Mouse (Mus musculus) megakaryocyte, adult 5-6 weeks (primary cell): ENCODE results near the gene Sfswap. TPM values are rescaled to one million over a fixed set of nuclear protein-coding genes. Genes with fewer than 3 reads are reported as not detected.
"Not testable (repeated sequence)": the region's sequence is repeated elsewhere in the genome, so short reads cannot be mapped to it uniquely, and the experiment has no call there.

ENCODE experiments used
- ATAC-seq: 2 replicates; pipeline ENCODE4 v1.8.0; 2016; ENCODE audit warnings: mild to moderate bottlenecking, inconsistent platforms; ENCODE audit not compliant: poor library complexity, severe bottlenecking
- total RNA-seq, 2 experiments: library from RNA; stranded (forward) in 1 of 2; stranded (reverse) in 1 of 2; fragments of 153-499, 151-499 nt in 1 of 2; fragments of 221-1000, 200-1000 nt in 1 of 2; gene quantifications; 2 replicates each; pipeline versions ENCODE4 v1.2.3 to v1.2.4; 2015 to 2017

Gene Sfswap
- total RNA-seq, 2 experiments from 2014 or later, result 48.3 to 57.6 TPM

GRCm38 (mm10) chr5:129584583-129585541, 83.8 kb downstream of the Sfswap start:
- no peak for ATAC-seq

- ATAC-seq, result peak; percentile 72
These were observed 85.0 kb downstream of the Sfswap start for GRCm38 (mm10) chr5:129586016-129586415.

- no peak for ATAC-seq
These were observed 85.5 kb downstream of the Sfswap start for GRCm38 (mm10) chr5:129586471-129586870.

GRCm38 (mm10) chr5:129590915-129591314, 89.9 kb downstream of the Sfswap start:
- no peak for ATAC-seq

GRCm38 (mm10) chr5:129594116-129595114, 93.4 kb downstream of the Sfswap start:
- ATAC-seq, result peak; percentile 94

GRCm38 (mm10) chr5:129602071-129602487, 101.1 kb downstream of the Sfswap start:
- no peak for ATAC-seq

- no peak for ATAC-seq
These were observed 106.5 kb downstream of the Sfswap start for GRCm38 (mm10) chr5:129607476-129607875.

GRCm38 (mm10) chr5:129611060-129611459, 110.0 kb downstream of the Sfswap start:
- ATAC-seq, result peak; percentile 86

- not testable (repeated sequence) for ATAC-seq
These were observed 119.6 kb downstream of the Sfswap start for GRCm38 (mm10) chr5:129620600-129620999.

Other genes with a start within 250 kb of the Sfswap start
- gene Mmp17, start 82.9 kb downstream of the Sfswap start, total RNA-seq (2015), result 0.18 and 0.49 TPM in 2 replicates
- 0.04 TPM in 2 replicates for gene Mmp17, start 82.9 kb downstream of the Sfswap start, total RNA-seq (2017)
- gene Zfp11, start 168.9 kb downstream of the Sfswap start, total RNA-seq (2015), result 1.7 and 2.0 TPM in 2 replicates
- 1.5 and 1.6 TPM in 2 replicates for gene Zfp11, start 168.9 kb downstream of the Sfswap start, total RNA-seq (2017)
- not detected in 2 replicates for gene Sept14, start 207.3 kb downstream of the Sfswap start, total RNA-seq (2015)
- gene Sept14, start 207.3 kb downstream of the Sfswap start, total RNA-seq (2017), result not detected in 2 replicates
- 106 and 130 TPM in 2 replicates for gene Mrps17, start 214.3 kb downstream of the Sfswap start, total RNA-seq (2015)
- gene Mrps17, start 214.3 kb downstream of the Sfswap start, total RNA-seq (2017), result 52.3 and 78.1 TPM in 2 replicates
- 26.3 and 29.6 TPM in 2 replicates for gene Nipsnap2, start 223.8 kb downstream of the Sfswap start, total RNA-seq (2015)
- 26.5 and 29.3 TPM in 2 replicates for gene Nipsnap2, start 223.8 kb downstream of the Sfswap start, total RNA-seq (2017)